Mouse (Mus musculus) G1E-ER4 (cell line): ENCODE measurements around the gene Crispld2. TPM values are rescaled to one million over a fixed set of nuclear protein-coding genes. Genes with fewer than 3 reads are reported as not detected.

ENCODE experiments used
- GATA1 ChIP-seq: IDR thresholded peaks from one replicate; pipeline ENCODE4 v1.8.0; 2012; ENCODE audit warnings: low read length, inconsistent platforms
- polyA plus RNA-seq: library from polyadenylated mRNA; stranded (reverse); fragments of >175 nt; gene quantifications from 2 replicates; pipeline ENCODE4 v1.2.3, GENCODE M21; 2012

Gene Crispld2
- polyA plus RNA-seq, 1 experiment, result 0.01 TPM

DNA sequence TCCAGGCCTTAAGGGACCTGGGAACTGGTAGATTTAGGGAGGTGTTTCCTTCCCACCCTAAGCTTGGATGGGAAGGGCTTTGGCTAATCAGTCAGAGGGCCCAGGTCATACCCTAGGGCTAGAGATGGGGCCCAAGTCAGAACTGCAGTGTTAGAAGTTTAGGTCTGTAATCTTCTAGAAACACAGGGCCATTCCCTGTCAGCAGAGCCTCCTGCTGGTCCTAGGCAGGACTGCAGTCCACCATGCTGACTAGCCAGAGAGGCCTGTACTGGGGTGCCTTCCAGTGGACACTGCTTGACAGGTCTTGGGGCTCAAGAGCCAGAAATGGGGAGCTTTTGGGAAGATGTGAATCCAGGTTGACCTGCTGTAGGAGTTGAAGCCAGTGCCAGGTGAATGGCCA, 8.2 kb upstream of the Crispld2 start:
- TF ChIP-seq GATA1, result no peak

DNA sequence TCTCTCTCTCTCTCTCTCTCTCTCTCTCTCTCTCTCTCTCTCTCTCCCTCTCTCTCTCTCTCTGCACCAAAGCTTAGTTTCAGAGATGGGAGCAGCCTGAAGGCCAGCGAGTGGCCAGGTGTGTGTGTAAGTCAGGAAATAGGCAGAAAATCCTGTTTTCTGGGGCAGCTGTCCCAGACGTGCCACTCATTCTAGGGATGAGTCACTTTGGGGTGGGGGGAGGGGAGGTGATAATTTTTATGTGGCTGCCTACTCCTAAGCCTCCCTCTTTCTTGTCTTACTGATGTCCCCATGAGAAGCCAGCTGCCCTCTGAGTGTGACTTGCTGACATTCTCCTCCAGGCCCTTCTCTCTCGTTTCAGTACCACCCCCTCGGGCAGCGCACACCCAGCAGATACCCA, 6.1 kb upstream of the Crispld2 start:
- no peak for TF ChIP-seq GATA1

DNA sequence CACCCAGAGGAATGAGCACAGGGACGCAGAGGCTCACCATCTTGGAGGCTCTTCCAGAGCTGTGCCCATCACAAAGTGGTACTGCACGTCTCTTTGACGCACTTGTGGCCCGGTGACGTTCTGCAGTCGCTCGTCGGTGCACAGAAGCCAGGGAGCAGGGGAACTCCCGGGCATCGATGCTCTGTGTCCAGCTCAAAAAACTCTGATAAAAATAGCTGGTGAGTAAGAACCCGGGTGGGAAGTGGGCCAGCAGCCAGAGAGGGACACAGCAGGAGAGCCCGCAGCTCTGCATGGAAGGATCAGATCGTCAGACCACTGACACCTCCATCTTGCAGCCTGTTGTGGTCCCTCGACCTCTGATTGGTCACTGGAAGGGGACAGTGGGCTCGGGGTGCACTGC, 4.2 kb upstream of the Crispld2 start:
- TF ChIP-seq GATA1, result no peak

DNA sequence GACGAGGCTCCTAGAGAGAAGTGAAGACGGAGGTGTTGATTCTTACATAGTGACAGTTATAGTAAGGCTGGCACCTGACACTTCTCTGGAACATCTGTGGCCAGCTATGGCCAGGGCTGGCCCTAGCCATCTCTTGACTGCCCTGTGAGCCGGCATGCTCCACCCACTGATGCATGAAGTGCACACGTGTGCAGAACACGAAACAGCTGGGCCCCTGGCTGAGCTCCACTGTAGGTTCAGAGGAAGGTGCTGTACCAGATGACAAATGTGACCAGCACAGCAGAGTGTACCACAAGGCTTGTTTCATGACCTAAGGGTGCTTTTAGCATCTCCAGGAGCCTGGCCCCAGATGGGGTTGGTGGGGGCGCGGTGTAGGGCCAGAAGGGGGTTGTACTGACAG, 1.9 kb downstream of the Crispld2 start:
- TF ChIP-seq GATA1, result no peak

DNA sequence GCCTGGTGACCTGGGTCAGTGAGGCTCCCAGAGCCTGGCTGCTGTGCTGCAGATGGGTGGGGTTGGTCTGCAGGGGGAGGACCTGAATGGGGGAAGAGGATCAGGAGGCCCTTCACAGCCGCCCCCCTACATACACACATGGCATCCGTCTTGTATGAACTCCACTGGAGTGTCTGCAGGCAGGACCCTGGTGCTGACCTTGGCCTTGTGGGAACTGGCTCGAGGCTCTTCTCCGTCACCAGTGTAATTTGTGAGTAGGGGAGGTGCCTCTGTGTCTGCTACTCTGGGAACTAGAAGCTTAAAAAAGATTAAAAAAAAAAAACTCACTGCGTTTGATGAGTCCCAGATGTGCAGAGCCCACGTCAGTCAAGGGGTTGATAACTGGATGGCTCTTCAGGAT, 2.3 kb downstream of the Crispld2 start:
- no peak for TF ChIP-seq GATA1

DNA sequence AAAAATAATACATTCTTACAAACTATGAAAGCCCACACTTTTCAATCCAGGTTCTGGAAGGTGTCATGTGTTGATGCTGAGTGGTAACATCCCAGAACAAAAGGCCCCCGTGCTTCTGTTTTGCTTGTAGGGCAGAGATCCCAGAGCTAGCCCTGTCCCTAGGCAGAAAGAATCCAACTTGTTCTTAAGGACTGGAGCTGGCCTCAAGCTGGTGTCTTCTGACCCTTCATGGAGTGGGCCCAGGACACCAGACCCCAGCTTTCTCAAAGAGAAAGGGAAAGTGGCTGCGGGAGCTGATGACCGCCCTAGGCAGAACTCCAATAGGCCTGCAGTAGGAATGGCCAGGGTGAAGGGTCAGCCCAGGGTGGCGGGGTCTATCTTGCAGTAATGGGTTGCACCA, 5.0 kb downstream of the Crispld2 start:
- no peak for TF ChIP-seq GATA1

DNA sequence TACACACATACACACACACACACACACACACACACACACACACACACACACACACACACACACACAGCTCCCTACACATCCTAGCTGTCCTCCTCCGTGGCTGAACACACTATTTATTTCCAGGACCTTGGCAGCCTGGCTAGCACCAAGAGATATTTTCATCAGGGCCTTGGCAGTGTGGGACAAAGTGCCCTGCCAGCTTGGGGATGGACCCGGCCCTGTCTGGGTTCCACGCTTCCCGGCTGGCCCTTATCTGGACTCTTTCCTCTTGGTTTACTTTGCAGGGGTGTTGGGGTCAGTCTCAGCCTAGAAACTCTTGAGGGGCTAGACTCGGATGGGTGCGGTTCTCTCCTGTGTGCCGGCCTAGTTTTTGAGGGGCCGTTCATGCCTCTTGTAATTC, 8.2 kb downstream of the Crispld2 start:
- TF ChIP-seq GATA1, result no peak

DNA sequence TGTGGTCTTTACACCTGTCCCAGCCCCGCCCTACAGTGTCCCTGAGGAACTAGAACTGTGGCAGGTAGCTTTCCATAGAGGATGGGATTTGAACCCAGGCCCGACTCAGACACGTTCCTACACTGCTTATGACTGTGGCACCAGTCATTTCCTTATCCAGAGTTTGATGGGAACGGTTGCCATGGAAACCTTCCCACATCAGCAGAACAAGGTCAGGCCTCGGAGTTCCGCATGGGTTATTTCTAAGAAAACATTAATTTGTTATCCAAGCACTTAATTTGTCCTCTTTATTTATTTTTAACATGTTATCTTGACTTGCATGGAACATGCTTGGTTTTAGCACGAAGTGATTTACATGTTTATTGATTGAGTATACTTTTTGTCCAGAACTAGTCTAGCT, 9.5 kb downstream of the Crispld2 start:
- no peak for TF ChIP-seq GATA1

DNA sequence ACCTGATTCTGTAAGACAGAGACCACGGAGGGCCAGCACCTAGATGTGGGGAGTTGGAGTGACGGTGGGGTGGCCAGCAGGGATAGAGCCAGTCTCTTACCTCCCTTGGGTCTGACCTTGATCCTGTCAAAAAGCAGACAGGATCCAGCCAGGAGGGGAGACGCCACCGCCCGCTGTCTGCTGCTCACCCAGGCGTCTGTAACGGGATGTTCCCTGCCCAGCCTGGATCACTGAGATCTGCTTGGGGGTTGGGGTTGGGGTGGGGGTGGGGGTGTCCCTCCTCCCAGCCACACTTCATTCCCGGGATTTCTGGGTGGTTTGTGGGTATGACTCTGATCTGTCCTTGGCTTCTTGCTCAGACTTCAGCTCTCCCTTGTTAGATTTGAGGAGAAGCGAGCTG, 10.1 kb downstream of the Crispld2 start:
- no peak for TF ChIP-seq GATA1

DNA sequence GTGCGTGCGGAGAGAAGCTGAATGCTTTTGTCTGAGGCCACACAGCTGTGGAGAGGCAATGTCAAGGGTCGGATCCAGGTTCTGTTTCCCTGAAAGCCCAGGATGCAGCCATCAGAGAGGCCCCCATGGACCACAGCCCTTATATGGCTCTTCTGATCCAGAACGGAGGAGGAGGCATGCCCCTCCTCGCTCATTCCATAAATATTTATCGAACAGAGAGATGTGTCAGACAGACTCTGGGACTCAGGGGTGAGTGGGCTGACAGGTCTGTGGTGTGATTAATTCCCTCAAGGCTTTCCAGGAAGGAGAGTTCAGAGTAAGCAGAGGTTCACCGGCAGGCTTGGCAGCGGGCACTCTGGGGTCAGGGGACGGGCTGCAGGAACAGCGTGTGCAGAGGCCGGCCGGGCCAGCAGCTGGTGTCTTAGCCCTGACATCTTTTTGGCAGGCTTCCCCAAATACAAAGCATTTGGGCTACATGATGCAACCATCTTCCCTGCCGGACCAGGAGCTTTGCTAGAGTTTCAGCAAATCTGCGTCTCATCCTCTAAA, 12.0 kb downstream of the Crispld2 start:
- no peak for TF ChIP-seq GATA1

DNA sequence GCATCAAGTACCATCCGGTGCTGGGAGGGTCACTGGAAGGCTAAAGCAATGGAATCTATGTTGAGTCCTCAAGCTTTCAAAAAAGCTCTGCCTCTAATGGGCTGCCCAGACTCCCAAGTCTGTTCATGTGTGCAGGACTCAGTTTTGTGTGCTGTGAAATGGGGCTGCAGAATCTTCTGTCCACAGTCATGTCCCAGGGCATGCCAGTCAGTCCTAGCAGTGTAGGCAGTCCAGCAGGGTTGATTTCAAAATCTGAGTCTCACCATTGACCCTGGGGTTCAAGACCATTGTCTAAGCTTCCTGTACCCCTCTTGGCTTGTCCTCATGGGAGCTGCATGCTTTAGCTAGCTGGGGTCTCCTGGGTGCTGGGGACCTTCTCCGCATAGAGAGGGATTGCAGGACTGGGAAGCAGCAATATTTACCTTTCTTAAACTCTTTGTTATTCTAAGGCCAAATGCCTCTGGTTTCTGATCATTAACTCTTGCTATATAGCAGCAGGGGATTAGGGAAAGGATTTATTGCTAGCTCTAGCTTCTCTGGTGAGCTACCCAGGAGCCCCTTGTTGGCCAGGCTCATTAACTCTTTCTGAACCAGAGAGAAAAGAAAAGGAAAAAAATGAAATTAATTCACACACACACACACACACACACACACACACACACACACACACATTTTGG, 12.6 kb downstream of the Crispld2 start:
- TF ChIP-seq GATA1, result no peak

DNA sequence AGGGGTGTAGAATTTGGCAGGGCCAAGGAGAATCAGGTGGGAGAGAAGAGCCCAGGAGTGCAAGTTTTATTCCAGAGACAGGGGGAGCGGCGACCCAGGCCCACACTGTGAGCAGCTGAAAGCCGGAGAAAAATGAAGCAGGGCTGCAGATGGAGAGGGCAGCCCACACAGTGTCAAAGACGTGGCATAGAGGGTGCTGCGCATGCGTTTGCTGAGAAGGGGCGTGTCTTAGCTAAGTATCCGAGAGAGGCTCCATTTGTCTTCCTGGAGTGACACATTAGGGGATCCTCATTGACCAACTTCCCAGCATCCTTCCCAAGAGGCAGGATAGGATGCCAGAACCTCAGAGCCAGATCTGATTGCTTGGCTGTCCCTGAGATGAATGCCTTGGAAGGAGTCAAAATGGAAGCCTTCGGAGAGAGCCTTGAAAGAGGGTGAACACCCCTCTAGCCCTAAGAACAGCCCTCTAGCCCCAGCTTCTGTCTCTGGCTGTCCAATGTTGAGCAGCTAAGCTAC, 14.5 kb downstream of the Crispld2 start:
- no peak for TF ChIP-seq GATA1

DNA sequence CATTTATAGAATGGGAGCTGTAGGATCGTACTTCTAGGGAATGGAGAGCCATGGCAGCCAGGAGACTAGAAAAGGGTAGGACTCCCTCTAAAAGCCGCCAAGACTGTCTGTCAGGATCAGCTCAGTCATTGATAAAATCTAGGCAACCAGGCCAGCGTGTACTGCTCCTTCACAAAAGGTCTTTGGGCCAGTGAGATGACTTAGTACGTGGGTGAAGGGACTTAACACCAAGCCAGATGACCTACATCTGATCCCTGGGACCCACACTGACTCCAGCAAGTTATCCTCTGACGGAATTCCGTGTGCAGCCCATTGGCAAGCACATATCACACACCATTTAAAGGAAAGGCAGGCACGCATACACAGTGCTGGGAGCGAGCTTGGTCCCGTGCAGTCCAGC, 14.9 kb downstream of the Crispld2 start:
- no peak for TF ChIP-seq GATA1

DNA sequence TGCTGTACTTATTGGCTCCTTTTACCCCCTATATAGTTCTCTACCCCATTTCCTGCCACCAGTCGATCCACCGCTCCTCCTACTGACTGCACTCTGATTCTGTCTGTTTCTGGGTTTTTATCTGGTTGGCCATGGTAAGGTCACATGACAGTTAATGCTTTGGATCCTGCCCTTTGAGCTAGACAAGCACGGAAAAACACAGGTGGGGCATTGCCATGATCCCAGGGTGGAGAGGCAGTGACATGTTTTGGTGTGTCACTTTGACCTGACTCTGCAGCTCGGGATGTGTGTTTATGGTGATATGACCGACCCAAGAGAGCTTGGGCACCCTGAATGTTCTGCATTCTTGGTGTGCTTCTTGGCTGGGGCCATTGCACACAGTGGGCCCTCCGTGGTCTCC, 17.0 kb downstream of the Crispld2 start:
- no peak for TF ChIP-seq GATA1

DNA sequence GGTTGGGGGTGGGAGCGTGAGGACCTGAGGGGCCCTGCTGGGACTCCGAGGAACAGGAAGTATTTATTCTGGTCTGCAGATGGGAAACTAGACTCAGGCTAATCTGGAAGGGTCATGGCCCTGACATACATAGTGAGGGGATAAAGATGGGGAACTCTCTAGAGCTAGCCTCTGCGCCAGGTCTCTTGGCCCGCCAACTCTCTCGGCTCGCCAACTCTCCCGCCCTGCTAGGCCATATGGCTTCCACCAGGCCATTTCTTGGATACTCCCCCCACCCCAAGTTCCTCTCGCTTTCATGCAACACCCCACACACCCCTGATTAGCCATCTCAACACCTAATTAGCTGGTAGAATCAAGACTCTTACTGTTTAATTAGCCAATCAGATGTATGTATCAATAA, 20.3 kb downstream of the Crispld2 start:
- no peak for TF ChIP-seq GATA1

DNA sequence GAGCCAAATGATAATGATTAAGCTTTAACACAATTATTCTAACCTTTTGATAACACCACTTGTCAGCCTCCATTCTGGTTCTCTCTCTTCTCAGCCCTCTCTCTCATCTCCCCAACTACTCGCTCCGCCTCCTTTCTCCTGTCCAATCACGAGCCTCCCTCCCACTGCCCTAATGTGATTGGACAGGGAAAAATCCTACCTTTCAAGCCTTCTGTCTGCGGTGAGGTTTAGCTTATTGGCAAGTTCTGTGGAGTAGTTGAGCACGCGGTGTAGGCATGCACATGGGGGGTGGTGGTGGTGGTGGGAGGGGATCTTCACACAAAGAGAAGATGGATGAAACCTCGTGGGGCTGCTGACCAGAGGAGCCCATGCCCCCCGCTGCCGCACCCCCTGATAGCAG, 20.7 kb downstream of the Crispld2 start:
- TF ChIP-seq GATA1, result no peak

DNA sequence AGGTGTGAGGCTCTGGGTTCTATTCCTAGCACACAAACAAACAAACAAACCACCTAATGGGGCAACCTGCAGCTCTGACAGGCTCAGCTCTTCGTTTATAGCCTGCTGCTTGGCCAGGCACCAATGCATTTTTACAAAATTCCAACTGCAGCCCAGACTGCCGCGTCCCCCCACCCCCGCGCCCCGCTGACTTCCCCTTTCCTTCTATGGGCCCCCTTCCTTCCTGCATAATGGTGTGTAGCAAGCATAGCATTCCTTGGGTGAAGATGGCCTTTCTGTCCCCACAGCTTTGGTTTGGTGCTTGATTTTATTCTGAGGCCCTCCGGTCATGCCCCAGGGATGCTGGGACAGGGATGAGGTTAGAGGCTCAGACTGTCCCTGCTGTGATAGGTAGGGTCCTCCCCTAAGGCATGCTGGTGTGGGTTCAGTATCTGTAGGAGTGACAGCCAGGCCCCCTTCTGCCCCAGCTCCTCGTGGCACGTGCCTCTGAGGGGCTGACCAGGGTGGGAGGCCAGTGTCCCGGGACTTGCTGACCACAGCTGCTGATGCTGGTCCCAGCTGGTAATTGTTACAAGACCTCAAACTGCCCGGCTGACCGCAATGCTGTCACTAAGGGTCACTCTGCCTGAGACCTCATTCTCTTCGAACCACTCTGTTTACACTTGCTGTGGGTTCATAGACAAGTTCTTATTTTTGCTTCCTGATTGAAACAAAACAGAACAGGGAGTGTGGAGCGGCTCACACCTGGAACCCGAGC, 22.2 kb downstream of the Crispld2 start:
- no peak for TF ChIP-seq GATA1
